Mouse (Mus musculus) heart, embryonic 13.5 days (tissue): ENCODE results near the gene Ptpdc1. TPM values are rescaled to one million over a fixed set of nuclear protein-coding genes. Genes with fewer than 3 reads are reported as not detected.

Source experiments
- ATAC-seq: fragments of 200-750 bp; cut with Nextera tagmentation; 2 replicates; pipeline ENCODE4 v1.8.0; 2017; ENCODE audit warnings: moderate TSS enrichment; ENCODE audit not compliant: insufficient number of reproducible peaks, low FRiP score, low TSS enrichment; ENCODE audit errors: extremely low read depth
- H3K27ac ChIP-seq: fragments of 300-500 bp; sonication (generic); replicated peaks from 2 replicates; pipeline ENCODE4 v1.5.1; 2015; ENCODE audit warnings: moderate library complexity, mild to moderate bottlenecking, inconsistent platforms
- H3K27me3 ChIP-seq: fragments of 300-500 bp; sonication (generic); replicated peaks from 2 replicates; pipeline ENCODE4 v1.6.1; 2015; ENCODE audit warnings: mild to moderate bottlenecking, inconsistent platforms
- H3K36me3 ChIP-seq: fragments of 300-500 bp; sonication (generic); 2 replicates; pipeline ENCODE4 v1.6.1; 2015; ENCODE audit warnings: mild to moderate bottlenecking, inconsistent platforms
- H3K4me1 ChIP-seq: fragments of 300-500 bp; sonication (generic); 2 replicates; pipeline ENCODE4 v1.6.1; 2015; ENCODE audit warnings: inconsistent platforms
- H3K4me2 ChIP-seq: fragments of 300-500 bp; sonication (generic); 2 replicates; pipeline ENCODE4 v1.6.1; 2015; ENCODE audit warnings: inconsistent platforms, mild to moderate bottlenecking, moderate library complexity
- H3K4me3 ChIP-seq: fragments of 300-500 bp; sonication (generic); 2 replicates; pipeline ENCODE4 v1.5.1; 2015; ENCODE audit warnings: moderate library complexity, mild to moderate bottlenecking, inconsistent platforms
- H3K9ac ChIP-seq: fragments of 300-500 bp; sonication (generic); 2 replicates; pipeline ENCODE4 v1.6.1; 2015; ENCODE audit warnings: inconsistent platforms, mild to moderate bottlenecking, moderate library complexity
- H3K9me3 ChIP-seq: fragments of 300-500 bp; sonication (generic); 2 replicates; pipeline ENCODE4 v1.6.1; 2016; ENCODE audit warnings: inconsistent platforms
- WGBS: fragments of 180-500 bp; shearing (Covaris S2); methylation state at CpG from one replicate; pipeline ENCODE4 v1.1.7; 2015; ENCODE audit warnings: mixed read lengths; 5-methylcytosine and 5-hydroxymethylcytosine counted together
- polyA plus RNA-seq: library from polyadenylated mRNA; unstranded; fragments of >200 nt; fragmentation: Nextera tagmentation; extraction: Ambion mirVana; gene quantifications from 2 replicates; pipeline ENCODE4 v1.2.1, GENCODE M21; 2015

Gene Ptpdc1
- polyA plus RNA-seq, 1 experiment from 2014 or later = 6.6 TPM

- H3K9ac ChIP-seq = no peak overlapping the region
- ATAC-seq = no peak; the same call in 1 of the 2 replicates
- no peak overlapping the region for H3K27ac ChIP-seq
- H3K4me2 ChIP-seq = no peak overlapping the region
- peaks cover 73% of the 10 kb centered on the region for H3K27me3 ChIP-seq
- H3K4me1 ChIP-seq = peaks cover 14% of the 10 kb centered on the region
- H3K9me3 ChIP-seq = no peaks in the 10 kb centered on the region
- no peak overlapping the region for H3K4me3 ChIP-seq
- no peaks in the 10 kb centered on the region for H3K36me3 ChIP-seq
- WGBS = 7% methylated on average over 14 of the region's 14 CpGs
These were observed 28.6 kb upstream of the Ptpdc1 start for GRCm38 (mm10) chr13:48653788-48654770.

GRCm38 (mm10) chr13:48651132-48652065 is 25.9 kb upstream of the Ptpdc1 start:
- H3K36me3 ChIP-seq = no peaks in the 10 kb centered on the region
- ATAC-seq = no peak
- H3K4me1 ChIP-seq = peaks cover 8% of the 10 kb centered on the region; the same call in 1 of the 2 replicates
- no peak overlapping the region for H3K4me3 ChIP-seq
- H3K4me2 ChIP-seq = no peak overlapping the region
- peaks cover 47% of the 10 kb centered on the region for H3K27me3 ChIP-seq
- WGBS = 37% methylated on average over 6 of the region's 6 CpGs
- no peaks in the 10 kb centered on the region for H3K9me3 ChIP-seq
- no peak overlapping the region for H3K27ac ChIP-seq
- H3K9ac ChIP-seq = no peak overlapping the region

GRCm38 (mm10) chr13:48650615-48651014 is 25.2 kb upstream of the Ptpdc1 start:
- Histone ChIP-seq H3K4me3 (no peak overlapping the region), H3K27me3 (peaks cover 39% of the 10 kb centered on the region), H3K36me3 (no peaks in the 10 kb centered on the region), H3K9ac (no peak overlapping the region), H3K4me2 (no peak overlapping the region), H3K4me1 (peaks cover 5% of the 10 kb centered on the region; the same call in 1 of the 2 replicates), H3K27ac (no peak overlapping the region), H3K9me3 (no peaks in the 10 kb centered on the region)
- no peak for ATAC-seq
- WGBS = 0% methylated on average over 1 of the region's 1 CpGs

- Histone ChIP-seq H3K4me3 (no peak overlapping the region), H3K27me3 (peaks cover 5% of the 10 kb centered on the region), H3K27ac (no peak overlapping the region), H3K9me3 (no peaks in the 10 kb centered on the region), H3K9ac (no peak overlapping the region), H3K36me3 (no peaks in the 10 kb centered on the region), H3K4me1 (0 out of 2 replicates have a peak, but pooled peaks cover 5% of the 10 kb centered on the region), H3K4me2 (no peak overlapping the region)
- no peak for ATAC-seq
- 77% methylated on average over 4 of the region's 4 CpGs for WGBS
These were observed 21.2 kb upstream of the Ptpdc1 start for GRCm38 (mm10) chr13:48646696-48647095.

- H3K27me3 ChIP-seq = peaks cover 2% of the 10 kb centered on the region; the same call in 1 of the 2 replicates
- no peak overlapping the region for H3K4me3 ChIP-seq
- no peaks in the 10 kb centered on the region for H3K9me3 ChIP-seq
- H3K9ac ChIP-seq = no peak overlapping the region
- no peak overlapping the region for H3K27ac ChIP-seq
- H3K4me1 ChIP-seq = no peaks in the 10 kb centered on the region
- no peak overlapping the region for H3K4me2 ChIP-seq
- ATAC-seq = no peak
- no peaks in the 10 kb centered on the region for H3K36me3 ChIP-seq
- WGBS = 82% methylated on average over 3 of the region's 3 CpGs
These were observed 18.5 kb upstream of the Ptpdc1 start for GRCm38 (mm10) chr13:48643991-48644390.

- H3K4me2 ChIP-seq = no peak overlapping the region
- no peak overlapping the region for H3K9ac ChIP-seq
- no peak overlapping the region for H3K27ac ChIP-seq
- no peak for ATAC-seq
- no peaks in the 10 kb centered on the region for H3K36me3 ChIP-seq
- 75% methylated on average over 6 of the region's 6 CpGs for WGBS
- H3K9me3 ChIP-seq = no peaks in the 10 kb centered on the region
- no peaks in the 10 kb centered on the region for H3K4me1 ChIP-seq
- no peak overlapping the region for H3K4me3 ChIP-seq
- H3K27me3 ChIP-seq = peaks cover 2% of the 10 kb centered on the region; the same call in 1 of the 2 replicates
These were observed 17.6 kb upstream of the Ptpdc1 start for GRCm38 (mm10) chr13:48643072-48643471.

GRCm38 (mm10) chr13:48639570-48639969 is 14.1 kb upstream of the Ptpdc1 start:
- Histone ChIP-seq H3K9me3 (no peaks in the 10 kb centered on the region), H3K27ac (no peak overlapping the region), H3K4me3 (no peak overlapping the region), H3K4me1 (no peaks in the 10 kb centered on the region), H3K27me3 (peaks cover 6% of the 10 kb centered on the region; the same call in 1 of the 2 replicates), H3K4me2 (no peak overlapping the region), H3K36me3 (no peaks in the 10 kb centered on the region), H3K9ac (no peak overlapping the region)
- no peak for ATAC-seq

GRCm38 (mm10) chr13:48637706-48638105 is 12.2 kb upstream of the Ptpdc1 start:
- Histone ChIP-seq H3K36me3 (no peaks in the 10 kb centered on the region), H3K27me3 (peaks cover 3% of the 10 kb centered on the region; the same call in 1 of the 2 replicates), H3K9ac (no peak overlapping the region), H3K4me2 (no peak overlapping the region), H3K4me3 (no peak overlapping the region), H3K9me3 (no peaks in the 10 kb centered on the region), H3K4me1 (no peaks in the 10 kb centered on the region), H3K27ac (no peak overlapping the region)
- WGBS = 38% methylated on average over 2 of the region's 2 CpGs
- ATAC-seq = no peak

GRCm38 (mm10) chr13:48631691-48632090 is 6.2 kb upstream of the Ptpdc1 start:
- 69% methylated on average over 5 of the region's 5 CpGs for WGBS
- H3K4me3 ChIP-seq = no peak overlapping the region
- H3K9ac ChIP-seq = no peak overlapping the region
- no peaks in the 10 kb centered on the region for H3K9me3 ChIP-seq
- no peak for ATAC-seq
- no peaks in the 10 kb centered on the region for H3K36me3 ChIP-seq
- no peaks in the 10 kb centered on the region for H3K4me1 ChIP-seq
- peaks cover 7% of the 10 kb centered on the region; the same call in 1 of the 2 replicates for H3K27me3 ChIP-seq
- H3K4me2 ChIP-seq = no peak overlapping the region
- H3K27ac ChIP-seq = no peak overlapping the region

- peak overlapping the region; percentile 87 for H3K27ac ChIP-seq
- WGBS = 2% methylated on average over 26 of the region's 26 CpGs
- H3K9ac ChIP-seq = peak overlapping the region; percentile 92
- peak overlapping the region; percentile 82 for H3K4me3 ChIP-seq
- H3K36me3 ChIP-seq = no peaks in the 10 kb centered on the region
- ATAC-seq = peak; percentile 62
- no peaks in the 10 kb centered on the region for H3K9me3 ChIP-seq
- peaks cover 9% of the 10 kb centered on the region; the same call in 1 of the 2 replicates for H3K27me3 ChIP-seq
- peak overlapping the region; percentile 85 for H3K4me2 ChIP-seq
- H3K4me1 ChIP-seq = peaks cover 4% of the 10 kb centered on the region
These were observed 481 bp downstream of the Ptpdc1 start for GRCm38 (mm10) chr13:48624968-48625398.

GRCm38 (mm10) chr13:48618890-48619289 is 6.6 kb downstream of the Ptpdc1 start:
- no peaks in the 10 kb centered on the region for H3K27me3 ChIP-seq
- no peak for ATAC-seq
- H3K36me3 ChIP-seq = peaks cover 4% of the 10 kb centered on the region
- H3K9me3 ChIP-seq = peaks cover 19% of the 10 kb centered on the region
- 86% methylated on average over 4 of the region's 4 CpGs for WGBS
- no peaks in the 10 kb centered on the region for H3K4me1 ChIP-seq
- no peak overlapping the region for H3K27ac ChIP-seq
- H3K4me3 ChIP-seq = no peak overlapping the region
- H3K4me2 ChIP-seq = no peak overlapping the region
- H3K9ac ChIP-seq = no peak overlapping the region
